Mouse (Mus musculus) MEL (cell line): ENCODE results near the gene Il10ra. TPM values are rescaled to one million over a fixed set of nuclear protein-coding genes. Genes with fewer than 3 reads are reported as not detected.

ENCODE experiments used
- DNase-seq: peaks from one replicate; pipeline ENCODE4 v3.0.0; 2011; ENCODE audit warnings: low read depth, low spot score
- H3K27ac ChIP-seq: 2 replicates; pipeline ENCODE4 v1.5.1; 2012; ENCODE audit warnings: low read depth, mild to moderate bottlenecking, control low read depth, low read length, moderate library complexity; ENCODE audit not compliant: control insufficient read depth
- H3K27me3 ChIP-seq, 2 experiments: fragments of 150-350 bp in 1 of 2; sonication (generic) in 1 of 2; 2 replicates each; pipeline ENCODE4 v1.6.1; 2012; ENCODE audit warnings: low read length in 2 of 2, mild to moderate bottlenecking in 2 of 2, improper control_type of control experiment in 1 of 2, moderate library complexity in 1 of 2; ENCODE audit not compliant: insufficient read depth in 2 of 2, control insufficient read depth in 1 of 2
- H3K36me3 ChIP-seq, 2 experiments: 2 replicates each; pipeline ENCODE4 v1.6.1; 2012 to 2014; ENCODE audit warnings: low read length in 2 of 2, improper control_type of control experiment in 1 of 2, inconsistent platforms in 1 of 2, mild to moderate bottlenecking in 1 of 2; ENCODE audit not compliant: insufficient read depth in 2 of 2, control insufficient read depth in 1 of 2
- H3K4me1 ChIP-seq, 2 experiments: fragments of 150-350 bp in 1 of 2; sonication (generic) in 1 of 2; 2 replicates each; pipeline ENCODE4 v1.6.1; 2012; ENCODE audit warnings: low read length in 2 of 2, improper control_type of control experiment in 1 of 2, mild to moderate bottlenecking in 1 of 2; ENCODE audit not compliant: insufficient read depth in 2 of 2, control insufficient read depth in 1 of 2
- H3K4me3 ChIP-seq, 2 experiments: fragments of 150-350 bp in 1 of 2; sonication (generic) in 1 of 2; 2 replicates each; pipeline ENCODE4 v1.5.1; 2012; ENCODE audit warnings: low read depth in 2 of 2, low read length in 2 of 2, mild to moderate bottlenecking in 2 of 2, moderate library complexity in 2 of 2, control low read depth in 1 of 2, improper control_type of control experiment in 1 of 2; ENCODE audit not compliant: control insufficient read depth in 1 of 2, insufficient read depth in 1 of 2
- H3K79me2 ChIP-seq: 2 replicates; pipeline ENCODE4 v1.6.1; 2012; ENCODE audit warnings: mild to moderate bottlenecking, low read length, moderate library complexity; ENCODE audit not compliant: control insufficient read depth, poor library complexity, insufficient read depth
- H3K9ac ChIP-seq: 2 replicates; pipeline ENCODE4 v1.6.1; 2012; ENCODE audit warnings: low read depth, mild to moderate bottlenecking, control low read depth, low read length, moderate library complexity; ENCODE audit not compliant: control insufficient read depth, poor library complexity, severe bottlenecking
- H3K9me3 ChIP-seq: fragments of 150-350 bp; sonication (generic); replicated peaks from 2 replicates; pipeline ENCODE4 v1.6.1; 2012; ENCODE audit warnings: mild to moderate bottlenecking, low read length, improper control_type of control experiment, moderate library complexity; ENCODE audit not compliant: insufficient read depth
- BHLHE40 ChIP-seq: IDR thresholded peaks from 2 replicates; pipeline ENCODE4 v1.6.1; 2012; ENCODE audit warnings: low read depth, mild to moderate bottlenecking, inconsistent platforms, low read length, improper control_type of control experiment, borderline replicate concordance
- CHD2 ChIP-seq: IDR thresholded peaks from 2 replicates; pipeline ENCODE4 v1.6.1; 2011; ENCODE audit warnings: low read length, improper control_type of control experiment
- EP300 ChIP-seq, 2 experiments: IDR thresholded peaks; 2 replicates each; pipeline ENCODE4 v1.6.1; 2011; ENCODE audit warnings: improper control_type of control experiment in 2 of 2, low read length in 2 of 2, low read depth in 1 of 2, mild to moderate bottlenecking in 1 of 2
- ETS1 ChIP-seq: IDR thresholded peaks from 2 replicates; pipeline ENCODE4 v1.6.1; 2012; ENCODE audit warnings: low read depth, mild to moderate bottlenecking, inconsistent platforms, low read length, improper control_type of control experiment, moderate library complexity
- GABPA ChIP-seq: IDR thresholded peaks from 2 replicates; pipeline ENCODE4 v1.6.1; 2012; ENCODE audit warnings: low read depth, mild to moderate bottlenecking, inconsistent platforms, low read length, improper control_type of control experiment, moderate library complexity
- GATA1 ChIP-seq: IDR thresholded peaks from 2 replicates; pipeline ENCODE4 v1.6.1; 2011; ENCODE audit warnings: low read depth, low read length, improper control_type of control experiment
- KAT2A ChIP-seq: conservative IDR thresholded peaks from 2 replicates; pipeline ENCODE4 v1.6.1; 2012; ENCODE audit warnings: low read depth, low read length, improper control_type of control experiment, inconsistent platforms
- MAFK ChIP-seq: IDR thresholded peaks from 2 replicates; pipeline ENCODE4 v1.6.1; 2011; ENCODE audit warnings: low read depth, mild to moderate bottlenecking, low read length, improper control_type of control experiment, borderline replicate concordance
- MAX ChIP-seq: IDR thresholded peaks from 2 replicates; pipeline ENCODE4 v1.6.1; 2011; ENCODE audit warnings: low read length, improper control_type of control experiment
- MXI1 ChIP-seq: IDR thresholded peaks from 2 replicates; pipeline ENCODE4 v1.6.1; 2011; ENCODE audit warnings: mild to moderate bottlenecking, low read depth, low read length, improper control_type of control experiment
- NELFE ChIP-seq: IDR thresholded peaks from 2 replicates; pipeline ENCODE4 v1.6.1; 2011; ENCODE audit warnings: low read depth, low read length, improper control_type of control experiment
- POLR2A ChIP-seq, 2 experiments: IDR thresholded peaks; 2 replicates each; pipeline ENCODE4 v1.6.1; 2011 to 2012; ENCODE audit warnings: low read length in 2 of 2, mild to moderate bottlenecking in 2 of 2, control low read depth in 1 of 2, improper control_type of control experiment in 1 of 2, low read depth in 1 of 2, moderate library complexity in 1 of 2; ENCODE audit not compliant: control insufficient read depth in 1 of 2, insufficient read depth in 1 of 2, poor library complexity in 1 of 2
- POLR2AphosphoS2 ChIP-seq: IDR thresholded peaks from 2 replicates; pipeline ENCODE4 v1.6.1; 2011; ENCODE audit warnings: low read length, improper control_type of control experiment
- POLR2AphosphoS5 ChIP-seq: IDR thresholded peaks from 2 replicates; pipeline ENCODE4 v1.6.1; 2012; ENCODE audit warnings: low read depth, borderline replicate concordance, mild to moderate bottlenecking, inconsistent platforms, low read length, moderate library complexity, mixed read lengths
- RCOR1 ChIP-seq: IDR thresholded peaks from 2 replicates; pipeline ENCODE4 v1.6.1; 2012; ENCODE audit warnings: low read depth, mild to moderate bottlenecking, inconsistent platforms, low read length, improper control_type of control experiment
- SIN3A ChIP-seq: IDR thresholded peaks from 2 replicates; pipeline ENCODE4 v1.6.1; 2012; ENCODE audit warnings: low read length, improper control_type of control experiment, inconsistent platforms
- SMC3 ChIP-seq: IDR thresholded peaks from 2 replicates; pipeline ENCODE4 v1.6.1; 2011; ENCODE audit warnings: low read depth, low read length, improper control_type of control experiment
- TBP ChIP-seq: IDR thresholded peaks from 2 replicates; pipeline ENCODE4 v1.8.0; 2011; ENCODE audit warnings: low read depth, low read length, improper control_type of control experiment
- TCF12 ChIP-seq: IDR thresholded peaks from 2 replicates; pipeline ENCODE4 v1.6.1; 2014; ENCODE audit warnings: low read depth, mild to moderate bottlenecking, inconsistent platforms, low read length, improper control_type of control experiment, moderate library complexity
- USF2 ChIP-seq, 2 experiments: IDR thresholded peaks; 2 replicates each; pipeline ENCODE4 v1.6.1; 2011 to 2012; ENCODE audit warnings: improper control_type of control experiment in 2 of 2, low read length in 2 of 2, borderline replicate concordance in 1 of 2, inconsistent platforms in 1 of 2, low read depth in 1 of 2, mild to moderate bottlenecking in 1 of 2; ENCODE audit not compliant: insufficient read depth in 1 of 2
- ZKSCAN1 ChIP-seq: IDR thresholded peaks from 2 replicates; pipeline ENCODE4 v1.6.1; 2012; ENCODE audit warnings: low read depth, mild to moderate bottlenecking, inconsistent platforms, low read length, improper control_type of control experiment, moderate library complexity
- polyA plus RNA-seq, 2 experiments: library from polyadenylated mRNA; stranded (reverse) in 1 of 2; unstranded in 1 of 2; fragments of >175 nt in 1 of 2; fragments of >200 nt in 1 of 2; gene quantifications; 2 replicates each; pipeline versions ENCODE4 v1.2.1 to v1.2.4; 2012; ENCODE audit warnings: low replicate concordance in 2 of 2, low read depth in 1 of 2; ENCODE audit not compliant: insufficient read length in 2 of 2, insufficient read depth in 1 of 2, missing spikeins in 1 of 2
- total RNA-seq: library from RNA; depleted of rRNA; stranded (reverse); fragments of 300-350 nt; gene quantifications from 2 replicates; pipeline ENCODE4 v1.2.3, GENCODE M21; 2012

The Il10ra gene
- total and polyA plus RNA-seq, 3 experiments: not detected

- TF ChIP-seq BHLHE40 (no peak), POLR2A (IDR thresholded peaks at IDR 0.05; ENCODE audit: control insufficient read depth in 1 of 2, insufficient read depth in 1 of 2, low read depth in 1 of 2, low read length in 2 of 2, poor library complexity in 1 of 2) (no peak), MXI1 (no peak), MAX (no peak), GABPA (no peak), ETS1 (0 out of 2 replicates have a peak, but pooled peaks have one; percentile 28), TCF12 (peak; percentile 53), USF2 (IDR thresholded peaks at IDR 0.05; ENCODE audit: borderline replicate concordance in 1 of 2, insufficient read depth in 1 of 2, low read depth in 1 of 2, low read length in 2 of 2) (no peak), EP300 (IDR thresholded peaks at IDR 0.05; ENCODE audit: low read depth in 1 of 2, low read length in 2 of 2) (peak; percentile 53 to 62), MAFK (no peak), POLR2AphosphoS5 (no peak), ZKSCAN1 (no peak), SMC3 (no peak), RCOR1 (0 out of 2 replicates have a peak, but pooled peaks have one; percentile 17), NELFE (no peak), TBP (no peak)
These were observed 49.3 kb downstream of the Il10ra start (continued) for GRCm38 (mm10) chr9:45219644-45220043.

DNA sequence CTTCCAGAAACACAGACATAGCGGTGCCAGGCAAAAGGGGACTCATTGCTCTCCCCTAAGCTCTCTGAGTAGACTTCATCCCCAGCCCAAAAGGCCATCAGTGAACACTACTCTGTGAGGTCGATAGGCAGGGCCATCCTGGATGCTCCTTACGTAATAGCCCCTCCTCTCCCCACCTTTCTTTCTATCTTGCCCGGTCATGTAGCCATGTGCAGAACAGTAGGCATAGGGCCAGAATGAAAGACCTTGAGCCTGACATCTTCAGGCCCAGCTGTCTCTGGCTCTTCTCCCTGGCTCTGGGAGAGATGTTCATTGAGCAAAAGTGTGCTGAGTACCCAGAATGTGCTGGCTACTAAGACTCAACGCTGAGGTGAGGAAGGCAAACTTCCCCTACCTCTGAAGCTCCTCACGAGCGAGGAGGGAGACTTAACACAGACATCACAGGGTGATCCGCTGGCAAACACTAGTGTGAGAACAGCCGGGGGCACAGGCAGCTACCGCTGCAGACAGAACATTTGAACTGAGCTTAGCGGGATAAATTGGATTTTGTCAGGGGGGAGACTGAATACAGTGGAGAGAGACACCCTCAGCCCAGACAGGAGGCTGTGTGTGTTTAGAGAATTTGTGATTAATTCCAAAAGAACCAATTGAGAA is 53.3 kb downstream of the Il10ra start:
- TF ChIP-seq POLR2AphosphoS2 (no peak), POLR2AphosphoS5 (no peak), GATA1 (no peak)
- no peak overlapping the region for H3K9ac ChIP-seq
- no peaks in the 10 kb centered on the region for H3K9me3 ChIP-seq
- no peak for DNase-seq
- H3K4me3 ChIP-seq: no peak overlapping the region
- H3K27me3 ChIP-seq: no peaks in the 10 kb centered on the region
- peaks cover 0 to 13% of the 10 kb centered on the region in 2 experiments; a peak in 2 of 4 replicates for H3K4me1 ChIP-seq
- H3K36me3 ChIP-seq: no peaks in the 10 kb centered on the region; a peak in 1 of 4 replicates
- no peak overlapping the region for H3K27ac ChIP-seq
- H3K79me2 ChIP-seq: no peaks in the 10 kb centered on the region

GRCm38 (mm10) chr9:45212001-45212400 is 56.9 kb downstream of the Il10ra start:
- TF ChIP-seq MAX: no peak
- TF ChIP-seq EP300 (IDR thresholded peaks at IDR 0.05; ENCODE audit: low read depth in 1 of 2, low read length in 2 of 2): no peak
- no peak for TF ChIP-seq KAT2A
- TF ChIP-seq USF2 (IDR thresholded peaks at IDR 0.05; ENCODE audit: borderline replicate concordance in 1 of 2, insufficient read depth in 1 of 2, low read depth in 1 of 2, low read length in 2 of 2): no peak
- no peak for TF ChIP-seq SIN3A
- no peak for TF ChIP-seq CHD2
- no peak for TF ChIP-seq POLR2A (IDR thresholded peaks at IDR 0.05; ENCODE audit: control insufficient read depth in 1 of 2, insufficient read depth in 1 of 2, low read depth in 1 of 2, low read length in 2 of 2, poor library complexity in 1 of 2)
- no peak overlapping the region for H3K27ac ChIP-seq
- DNase-seq: no peak
- H3K9ac ChIP-seq: no peak overlapping the region
- peaks cover 18 to 29% of the 10 kb centered on the region in 2 experiments for H3K4me1 ChIP-seq
- no peaks in the 10 kb centered on the region for H3K79me2 ChIP-seq
- no peaks in the 10 kb centered on the region for H3K27me3 ChIP-seq
- no peaks in the 10 kb centered on the region for H3K9me3 ChIP-seq
- H3K4me3 ChIP-seq: no peak overlapping the region
- peaks cover 0 to 18% of the 10 kb centered on the region in 2 experiments; a peak in 2 of 4 replicates for H3K36me3 ChIP-seq
